Mouse (Mus musculus) heart, embryonic 16.5 days (tissue): ENCODE results near the gene Efr3b. TPM values are rescaled to one million over a fixed set of nuclear protein-coding genes. Genes with fewer than 3 reads are reported as not detected.

Experiments
- ATAC-seq: fragments of 200-750 bp; cut with Nextera tagmentation; replicated peaks from 2 replicates; pipeline ENCODE4 v1.8.0; 2017; ENCODE audit warnings: moderate number of reproducible peaks; ENCODE audit not compliant: insufficient read depth, low FRiP score; ENCODE audit errors: extremely low read depth
- H3K27ac ChIP-seq: fragments of 300-500 bp; sonication (generic); 2 replicates; pipeline ENCODE4 v1.5.1; 2014; ENCODE audit warnings: mild to moderate bottlenecking, low read length, control low read depth, moderate library complexity
- H3K27me3 ChIP-seq: fragments of 300-500 bp; sonication (generic); 2 replicates; pipeline ENCODE4 v1.6.1; 2014; ENCODE audit warnings: low read length, mixed read lengths; ENCODE audit not compliant: control insufficient read depth, insufficient read depth
- H3K36me3 ChIP-seq: fragments of 300-500 bp; sonication (generic); 2 replicates; pipeline ENCODE4 v1.6.1; 2014; ENCODE audit not compliant: control insufficient read depth, insufficient read depth
- H3K4me1 ChIP-seq: fragments of 300-500 bp; sonication (generic); 2 replicates; pipeline ENCODE4 v1.6.1; 2014; ENCODE audit warnings: low read length, mixed read lengths; ENCODE audit not compliant: control insufficient read depth, insufficient read depth
- H3K4me2 ChIP-seq: fragments of 300-500 bp; sonication (generic); 2 replicates; pipeline ENCODE4 v1.6.1; 2014; ENCODE audit warnings: low read depth, mild to moderate bottlenecking, control low read depth, low read length
- H3K4me3 ChIP-seq: fragments of 300-500 bp; sonication (generic); 2 replicates; pipeline ENCODE4 v1.5.1; 2014; ENCODE audit warnings: mild to moderate bottlenecking, control low read depth, low read length
- H3K9ac ChIP-seq: fragments of 300-500 bp; sonication (generic); 2 replicates; pipeline ENCODE4 v1.6.1; 2014; ENCODE audit warnings: low read length, control low read depth
- H3K9me3 ChIP-seq: fragments of 300-500 bp; sonication (generic); replicated peaks from 2 replicates; pipeline ENCODE4 v1.6.1; 2016; ENCODE audit warnings: low read length; ENCODE audit not compliant: control insufficient read depth
- WGBS: fragments of 180-500 bp; shearing (Covaris S2); extraction: QIAGEN DNeasy Blood & Tissue Kit; methylation state at CpG from one replicate; pipeline ENCODE4 v1.1.7; 2014; 5-methylcytosine and 5-hydroxymethylcytosine counted together
- polyA plus RNA-seq: library from polyadenylated mRNA; unstranded; fragments of >200 nt; fragmentation: Nextera tagmentation; extraction: Ambion mirVana; gene quantifications from 2 replicates; pipeline ENCODE4 v1.2.1, GENCODE M21; 2015

Efr3b gene
- polyA plus RNA-seq, 1 experiment from 2014 or later: 4.6 TPM

DNA sequence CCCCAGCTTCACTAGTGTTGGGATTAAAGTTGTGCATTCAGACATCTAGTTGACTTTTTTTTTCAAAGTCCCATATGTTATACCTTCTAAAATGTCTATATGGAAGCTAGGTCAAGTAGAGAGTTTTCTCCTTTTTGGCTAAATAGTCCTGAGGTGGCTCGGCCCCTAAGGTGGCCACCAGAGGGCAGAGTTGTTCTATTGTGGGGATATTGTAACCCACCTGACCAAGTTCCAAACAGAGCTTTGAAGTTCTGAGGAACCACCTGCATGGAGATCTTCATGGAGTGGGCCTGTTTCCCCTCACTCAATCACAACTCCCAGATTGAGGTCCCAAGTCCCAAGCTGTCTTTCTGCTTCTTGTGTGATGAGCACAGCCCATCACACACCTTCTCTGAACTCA lies 112.6 kb downstream of the Efr3b start:
- peaks cover 5% of the 10 kb centered on the region; the same call in 1 of the 2 replicates for H3K4me1 ChIP-seq
- H3K9me3 ChIP-seq: no peaks in the 10 kb centered on the region
- H3K4me3 ChIP-seq: no peak overlapping the region
- no peaks in the 10 kb centered on the region for H3K27me3 ChIP-seq
- no peak overlapping the region for H3K9ac ChIP-seq
- H3K4me2 ChIP-seq: no peak overlapping the region
- 0% methylated on average over 1 of the region's 1 CpGs for WGBS
- no peak for ATAC-seq
- no peaks in the 10 kb centered on the region for H3K36me3 ChIP-seq
- no peak overlapping the region for H3K27ac ChIP-seq

GRCm38 (mm10) chr12:3919423-3919822 lies 119.3 kb downstream of the Efr3b start:
- peaks cover 9% of the 10 kb centered on the region; the same call in 1 of the 2 replicates for H3K4me1 ChIP-seq
- no peak overlapping the region for H3K9ac ChIP-seq
- H3K4me2 ChIP-seq: no peak overlapping the region
- no peaks in the 10 kb centered on the region for H3K36me3 ChIP-seq
- H3K9me3 ChIP-seq: no peaks in the 10 kb centered on the region
- no peak overlapping the region for H3K27ac ChIP-seq
- ATAC-seq: no peak
- no peak overlapping the region for H3K4me3 ChIP-seq
- WGBS: 84% methylated on average over 3 of the region's 3 CpGs
- H3K27me3 ChIP-seq: no peaks in the 10 kb centered on the region

- 60% methylated on average over 3 of the region's 3 CpGs for WGBS
- no peak for ATAC-seq
- Histone ChIP-seq H3K36me3 (no peaks in the 10 kb centered on the region), H3K4me2 (no peak overlapping the region), H3K27me3 (no peaks in the 10 kb centered on the region), H3K9ac (no peak overlapping the region), H3K27ac (no peak overlapping the region), H3K4me1 (peaks cover 9% of the 10 kb centered on the region; the same call in 1 of the 2 replicates), H3K4me3 (no peak overlapping the region), H3K9me3 (no peaks in the 10 kb centered on the region)
Measured at GRCm38 (mm10) chr12:3918577-3918976, 120.1 kb downstream of the Efr3b start.

DNA sequence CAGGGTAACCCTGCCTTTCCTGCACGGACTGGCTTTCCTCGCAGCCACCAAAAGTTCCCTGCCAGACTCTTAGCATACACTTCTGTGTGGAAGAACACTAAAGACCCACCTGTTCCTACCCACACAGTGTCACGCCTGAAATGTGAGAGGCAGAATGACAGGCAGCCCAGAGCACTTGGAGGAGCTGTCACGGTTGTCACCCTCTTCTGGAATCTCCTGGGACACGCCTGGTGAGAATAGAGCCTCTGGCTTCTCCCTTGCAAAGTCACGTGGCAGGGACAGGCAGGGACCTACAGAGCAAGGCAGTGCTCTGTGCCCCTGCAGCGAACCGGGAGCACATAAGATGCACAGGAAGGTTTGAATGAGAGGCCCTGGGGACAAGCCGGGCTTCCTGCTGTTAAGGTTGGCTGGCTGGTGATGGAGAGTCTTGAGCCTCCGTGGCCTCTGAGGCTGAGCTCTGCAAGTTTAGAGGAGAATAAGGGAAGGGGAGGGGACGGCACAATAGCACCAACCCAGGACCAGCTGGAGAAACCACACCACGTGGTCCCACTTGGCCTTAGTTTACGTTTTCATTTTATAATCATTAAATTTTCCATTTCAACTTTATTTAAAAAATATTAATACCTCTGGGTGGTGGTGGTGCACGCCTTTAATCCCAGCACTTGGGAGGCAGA lies 120.9 kb downstream of the Efr3b start:
- no peaks in the 10 kb centered on the region for H3K36me3 ChIP-seq
- no peak overlapping the region for H3K4me3 ChIP-seq
- H3K27me3 ChIP-seq: no peaks in the 10 kb centered on the region
- no peak overlapping the region for H3K27ac ChIP-seq
- 24% methylated on average over 14 of the region's 14 CpGs for WGBS
- peak overlapping the region; percentile 5; the same call in 1 of the 2 replicates for H3K4me2 ChIP-seq
- peaks cover 9% of the 10 kb centered on the region; the same call in 1 of the 2 replicates for H3K4me1 ChIP-seq
- H3K9me3 ChIP-seq: no peaks in the 10 kb centered on the region
- no peak overlapping the region for H3K9ac ChIP-seq
- ATAC-seq: peak; percentile 63; the same call in 1 of the 2 replicates

- H3K4me2 ChIP-seq: no peak overlapping the region
- H3K27ac ChIP-seq: no peak overlapping the region
- H3K9ac ChIP-seq: no peak overlapping the region
- no peak overlapping the region for H3K4me3 ChIP-seq
- H3K27me3 ChIP-seq: no peaks in the 10 kb centered on the region
- no peak for ATAC-seq
- no peaks in the 10 kb centered on the region for H3K9me3 ChIP-seq
- 0 out of 2 replicates have a peak, but pooled peaks cover 2% of the 10 kb centered on the region for H3K36me3 ChIP-seq
- 0 out of 2 replicates have a peak, but pooled peaks cover 4% of the 10 kb centered on the region for H3K4me1 ChIP-seq
- WGBS: 51% methylated on average over 3 of the region's 3 CpGs
Measured at GRCm38 (mm10) chr12:3915852-3916251, 122.9 kb downstream of the Efr3b start.

Other genes with a start within 250 kb of the Efr3b start
- 55.1 and 82.6 TPM in 2 replicates for gene Dnmt3a, start 232.9 kb downstream of the Efr3b start, polyA plus RNA-seq
- 1.3 and 1.7 TPM in 2 replicates for gene Pomc, start 84.0 kb downstream of the Efr3b start, polyA plus RNA-seq
- gene Dnajc27, start 43.7 kb upstream of the Efr3b start, polyA plus RNA-seq: 8.0 and 8.1 TPM in 2 replicates
- gene Adcy3, start 94.2 kb upstream of the Efr3b start, polyA plus RNA-seq: 4.4 and 5.0 TPM in 2 replicates
- 5.9 and 6.5 TPM in 2 replicates for gene Ptrhd1, start 195.1 kb upstream of the Efr3b start, polyA plus RNA-seq
- gene Cenpo, start 195.4 kb upstream of the Efr3b start, polyA plus RNA-seq: 7.9 and 9.8 TPM in 2 replicates